8 mouse cellular contexts compared by ENCODE assay signal in the genomic region with DNA sequence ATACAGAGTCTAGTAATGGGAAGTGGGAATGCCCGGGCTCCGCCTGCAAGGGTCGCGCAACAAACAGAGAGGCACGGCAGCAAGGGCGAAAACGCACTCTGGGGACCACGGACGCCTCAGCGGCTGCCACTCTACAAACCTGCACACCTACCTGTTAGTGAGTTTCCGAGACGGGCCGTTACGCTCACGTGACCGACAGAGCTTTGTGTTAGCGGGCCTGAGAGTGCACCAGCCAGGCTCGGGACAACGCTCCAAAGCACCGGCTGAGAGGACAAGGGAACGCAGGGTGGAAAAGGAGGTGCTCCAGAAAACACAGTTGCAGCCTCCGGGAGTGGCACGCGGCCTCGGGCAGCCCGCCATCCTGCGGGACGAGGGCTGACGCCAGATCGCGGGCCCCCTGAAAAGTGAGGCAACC. TPM values are rescaled to one million over a fixed set of nuclear protein-coding genes. Genes with fewer than 3 reads are reported as not detected.
DNase-seq lines count a peak whose midpoint lies in the region; ATAC-seq lines count a peak whose summit lies in the region.

No protein-coding gene starts in this region.

- peak; percentile 2; the same call in 1 of the 2 replicates for ATAC-seq in heart, embryonic 15.5 days (replicated peaks; ENCODE audit: insufficient number of reproducible peaks, insufficient read depth, low FRiP score, low read depth)

- H3K9ac ChIP-seq in heart, embryonic 15.5 days = peak overlapping the region; percentile 86

- intact Hi-C loops in gastrocnemius, postnatal 14 days (cut with DNase I; ENCODE audit: low total_unique reads) = no loop called here

- H3K27me3 ChIP-seq in heart, embryonic 15.5 days = no peaks in the 10 kb centered on the region
- no peaks in the 10 kb centered on the region for H3K27me3 ChIP-seq in megakaryocyte, embryonic 14.5 days (replicated peaks)

- DNase-seq in right cerebral cortex, postnatal 36 days (ENCODE audit: low spot score in 2 of 2) = peak; percentile 48 to 53
- no peak for DNase-seq in right cerebral cortex, adult 18-20 months
- DNase-seq in c-Kit-negative CD71-positive TER-119-positive erythroid progenitor cells, embryonic 14.5 days (ENCODE audit: low read depth, low spot score) = peak; percentile 52
- peak; percentile 74 to 85 for DNase-seq in kidney, postnatal 4 days
- peak; percentile 45 to 53 for DNase-seq in spleen, postnatal 14 days (ENCODE audit: low spot score in 2 of 2)
- no peak for DNase-seq in gastrocnemius, postnatal 14 days

- peaks cover 13% of the 10 kb centered on the region for H3K36me3 ChIP-seq in heart, embryonic 15.5 days
- H3K36me3 ChIP-seq in megakaryocyte, embryonic 14.5 days (replicated peaks; ENCODE audit: low read length) = peaks cover 43% of the 10 kb centered on the region

- H3K27ac ChIP-seq in heart, embryonic 15.5 days = peak overlapping the region; percentile 99

- peak overlapping the region; percentile 74 for H3K4me2 ChIP-seq in heart, embryonic 15.5 days

- H3K4me1 ChIP-seq in heart, embryonic 15.5 days (replicated peaks) = peaks cover 19% of the 10 kb centered on the region
- peaks cover 38% of the 10 kb centered on the region for H3K4me1 ChIP-seq in megakaryocyte, embryonic 14.5 days

- no peaks in the 10 kb centered on the region for H3K9me3 ChIP-seq in heart, embryonic 15.5 days (replicated peaks)
- H3K9me3 ChIP-seq in megakaryocyte, embryonic 14.5 days = no peaks in the 10 kb centered on the region

- peak overlapping the region; percentile 75 for H3K4me3 ChIP-seq in heart, embryonic 15.5 days
- peak overlapping the region; percentile 99 for H3K4me3 ChIP-seq in megakaryocyte, embryonic 14.5 days (replicated peaks)

- under 1% methylated on average over 31 of the region's 31 CpGs for WGBS in heart, embryonic 15.5 days

RNA-seq across cellular contexts. Expression of a gene that starts 0.5 kb away (rescaled TPM):
- 32.7 and 35.0 TPM in 2 replicates for polyA plus RNA-seq in heart, embryonic 15.5 days (2015; fragmentation: Nextera tagmentation; extraction: Ambion mirVana)
- polyA plus RNA-seq in megakaryocyte, embryonic 14.5 days (2012; ENCODE audit: insufficient read depth, low replicate concordance) = 1.8 and 3.6 TPM in 2 replicates
- total RNA-seq in gastrocnemius, postnatal 14 days (2021) = 1 to 10 TPM; 6.9 to 7.5 TPM

RNA-seq across cellular contexts. Expression of a gene that starts 1.1 kb away (rescaled TPM):
- polyA plus RNA-seq in heart, embryonic 15.5 days (2015; fragmentation: Nextera tagmentation; extraction: Ambion mirVana) = 14.6 and 15.9 TPM in 2 replicates
- polyA plus RNA-seq in megakaryocyte, embryonic 14.5 days (2012; ENCODE audit: insufficient read depth, low replicate concordance) = 2.0 and 2.7 TPM in 2 replicates
- 1 to 10 TPM; 6.9 to 8.6 TPM for total RNA-seq in gastrocnemius, postnatal 14 days (2021)

Comparison
In these comparisons a context has a peak if more than half of its experiments do, and no peak if none do; other contexts are left out.
1. DNase-seq: peak in right cerebral cortex, postnatal 36 days (2 of 2), c-Kit-negative CD71-positive TER-119-positive erythroid progenitor cells, embryonic 14.5 days (single experiment), kidney, postnatal 4 days (2 of 2) and spleen, postnatal 14 days (2 of 2); none in right cerebral cortex, adult 18-20 months (single experiment) and gastrocnemius, postnatal 14 days (single experiment).